In the genomic region with DNA sequence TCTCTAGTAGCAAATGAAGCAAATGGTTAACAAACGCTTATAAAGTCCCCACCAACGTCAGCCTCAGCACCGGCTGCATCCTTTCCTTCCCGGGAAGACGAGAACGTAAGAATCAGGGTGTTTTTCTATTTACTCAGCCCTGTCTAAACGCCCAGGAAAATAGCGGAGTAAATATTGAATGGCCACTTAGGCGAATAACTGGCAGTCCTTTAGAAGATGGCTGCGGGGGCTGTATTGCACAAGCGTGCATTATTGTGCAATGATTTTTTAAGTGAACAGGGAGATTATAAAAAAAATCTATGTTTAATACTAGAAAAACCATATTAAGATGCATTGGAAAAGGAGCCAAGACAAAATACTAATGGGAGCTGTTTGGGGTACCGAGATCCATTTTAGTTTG, we compare ENCODE assay signal across 15 mouse cellular contexts.
A peak's percentile ranks its signal among the peaks of the same experiment; 100 is the strongest.
DNase-seq lines count a peak whose midpoint lies in the region; ATAC-seq and TF ChIP-seq lines count a peak whose summit lies in the region.
"Had no signal": no experiment of that assay in that cellular context is flagged by ENCODE, and none has a peak within 500 bp of the region (broad histone marks: within the 10 kb centered on the region; RNA-seq: fewer than 3 reads in every experiment).

No protein-coding gene starts in this region.

- TF ChIP-seq POLR2A in liver, adult 2 months (IDR thresholded peaks at IDR 0.05; ENCODE audit: extremely low read depth, insufficient read depth, low read length), result no peak
- no peak for TF ChIP-seq POLR2A in lung, adult 2 months (IDR thresholded peaks at IDR 0.05; ENCODE audit: borderline replicate concordance, extremely low read depth, low read depth, low read length)

- 34% methylated on average over 12 of the region's 12 CpGs for WGBS in liver, adult 2 months
- WGBS in liver, embryonic 12.5 days (ENCODE audit: insufficient replicate concordance), result 66% methylated on average over 12 of the region's 12 CpGs
- WGBS in embryonic facial prominence, embryonic 14.5 days, result 47% methylated on average over 12 of the region's 12 CpGs
- 39% methylated on average over 12 of the region's 12 CpGs for WGBS in lung, adult 2 months

- no peaks in the 10 kb centered on the region for H3K27me3 ChIP-seq in liver, adult 2 months (ENCODE audit: control insufficient read depth, insufficient read depth, low read length)
- H3K27me3 ChIP-seq in liver, embryonic 12.5 days (replicated peaks), result no peaks in the 10 kb centered on the region
- no peaks in the 10 kb centered on the region for H3K27me3 ChIP-seq in embryonic facial prominence, embryonic 14.5 days (replicated peaks; ENCODE audit: control insufficient read depth, insufficient read depth, low read length)

- DNase-seq in liver, adult 2 months (ENCODE audit: extremely low read depth, low read depth, low spot score), result peak; percentile 34
- no peak for DNase-seq in embryonic facial prominence, embryonic 14.5 days (ENCODE audit: low spot score)
- peak; percentile 30 for DNase-seq in lung, adult 2 months
- peak; percentile 75 for DNase-seq in lung, postnatal 25 days (ENCODE audit: low spot score)
- DNase-seq in urinary bladder, postnatal 10 days (ENCODE audit: low spot score), result no peak
- DNase-seq in heart, postnatal 36 days, result no peak
- DNase-seq: cerebellum, postnatal 10 days; gastrocnemius, postnatal 36 days; kidney, adult 8-10 months; kidney, postnatal 14 days had no signal

- H3K79me2 ChIP-seq in liver, adult 2 months (ENCODE audit: control insufficient read depth, insufficient read depth, low read length), result no peaks in the 10 kb centered on the region

- no peak for TF ChIP-seq CTCF in liver, adult 2 months (IDR thresholded peaks at IDR 0.05; ENCODE audit: low read depth, low read length)
- TF ChIP-seq CTCF in lung, adult 2 months (IDR thresholded peaks at IDR 0.05; ENCODE audit: insufficient read depth, low read length), result no peak

- no peaks in the 10 kb centered on the region for H3K9me3 ChIP-seq in liver, embryonic 12.5 days (replicated peaks)
- H3K9me3 ChIP-seq in embryonic facial prominence, embryonic 14.5 days (ENCODE audit: control insufficient read depth, low read length), result no peaks in the 10 kb centered on the region
- H3K9me3 ChIP-seq: hindbrain, embryonic 10.5 days; midbrain, embryonic 10.5 days had no signal

- intact Hi-C loops in heart, postnatal 36 days (cut with DNase I), result no loop called here

- no peak overlapping the region for H3K4me2 ChIP-seq in liver, embryonic 12.5 days
- no peak overlapping the region for H3K4me2 ChIP-seq in embryonic facial prominence, embryonic 14.5 days (ENCODE audit: low read depth, low read length)

- no peak overlapping the region for H3K9ac ChIP-seq in liver, adult 2 months (ENCODE audit: low read depth, low read length)
- no peak overlapping the region for H3K9ac ChIP-seq in liver, embryonic 12.5 days
- H3K9ac ChIP-seq in embryonic facial prominence, embryonic 14.5 days (ENCODE audit: low read depth, low read length), result no peak overlapping the region

- H3K4me3 ChIP-seq in liver, adult 2 months (ENCODE audit: insufficient read depth, low read depth, low read length), result no peak overlapping the region
- no peak overlapping the region for H3K4me3 ChIP-seq in liver, embryonic 12.5 days
- no peak overlapping the region for H3K4me3 ChIP-seq in embryonic facial prominence, embryonic 14.5 days (ENCODE audit: low read depth, low read length)
- no peak overlapping the region for H3K4me3 ChIP-seq in lung, adult 2 months (replicated peaks; ENCODE audit: extremely low read depth, low read depth, low read length)
- H3K4me3 ChIP-seq: hindbrain, embryonic 10.5 days; midbrain, embryonic 10.5 days had no signal

- H3K4me1 ChIP-seq in liver, adult 2 months (ENCODE audit: control insufficient read depth, insufficient read depth, low read length), result no peaks in the 10 kb centered on the region
- no peaks in the 10 kb centered on the region for H3K4me1 ChIP-seq in liver, embryonic 12.5 days
- H3K4me1 ChIP-seq in embryonic facial prominence, embryonic 14.5 days (ENCODE audit: control insufficient read depth, insufficient read depth, low read length), result peaks cover 50% of the 10 kb centered on the region
- H3K4me1 ChIP-seq in lung, adult 2 months (ENCODE audit: control insufficient read depth, insufficient read depth, low read length), result no peaks in the 10 kb centered on the region; the same call in 1 of the 2 replicates

- H3K36me3 ChIP-seq in liver, adult 2 months (ENCODE audit: control insufficient read depth, insufficient read depth, low read length), result no peaks in the 10 kb centered on the region
- no peaks in the 10 kb centered on the region for H3K36me3 ChIP-seq in liver, embryonic 12.5 days
- no peaks in the 10 kb centered on the region for H3K36me3 ChIP-seq in embryonic facial prominence, embryonic 14.5 days (ENCODE audit: control insufficient read depth, insufficient read depth, low read length)
- H3K36me3 ChIP-seq: hindbrain, embryonic 10.5 days; midbrain, embryonic 10.5 days had no signal

- H3K27ac ChIP-seq in liver, adult 2 months (replicated peaks; ENCODE audit: insufficient read depth, low read depth, low read length), result no peak overlapping the region
- no peak overlapping the region for H3K27ac ChIP-seq in liver, embryonic 12.5 days
- peak overlapping the region; percentile 69 for H3K27ac ChIP-seq in embryonic facial prominence, embryonic 14.5 days (replicated peaks; ENCODE audit: low read depth, low read length)
- H3K27ac ChIP-seq: macrophage; midbrain, embryonic 10.5 days had no signal

- ATAC-seq in liver, embryonic 12.5 days, result no peak
- no peak for ATAC-seq in embryonic facial prominence, embryonic 14.5 days (ENCODE audit: low read depth)
- ATAC-seq: forebrain, embryonic 16.5 days had no signal

Comparison
In these comparisons a context has a peak if more than half of its experiments do, and no peak if none do; other contexts are left out.
1. DNase-seq: peak in liver, adult 2 months (single experiment), lung, adult 2 months (single experiment) and lung, postnatal 25 days (single experiment); none in embryonic facial prominence, embryonic 14.5 days (single experiment), urinary bladder, postnatal 10 days (single experiment) and heart, postnatal 36 days (0 of 2).